Mouse (Mus musculus) cerebellum, postnatal 25 days (tissue): Measurements from ENCODE around the gene Ptprn.
"Not testable (repeated sequence)": the region's sequence is repeated elsewhere in the genome, so short reads cannot be mapped to it uniquely, and the experiment has no call there.

Experiments
- DNase-seq, 2 experiments: peaks; one replicate each; pipeline ENCODE4 v3.0.0; 2021; ENCODE audit warnings: mixed read lengths in 2 of 2

Ptprn gene

DNA sequence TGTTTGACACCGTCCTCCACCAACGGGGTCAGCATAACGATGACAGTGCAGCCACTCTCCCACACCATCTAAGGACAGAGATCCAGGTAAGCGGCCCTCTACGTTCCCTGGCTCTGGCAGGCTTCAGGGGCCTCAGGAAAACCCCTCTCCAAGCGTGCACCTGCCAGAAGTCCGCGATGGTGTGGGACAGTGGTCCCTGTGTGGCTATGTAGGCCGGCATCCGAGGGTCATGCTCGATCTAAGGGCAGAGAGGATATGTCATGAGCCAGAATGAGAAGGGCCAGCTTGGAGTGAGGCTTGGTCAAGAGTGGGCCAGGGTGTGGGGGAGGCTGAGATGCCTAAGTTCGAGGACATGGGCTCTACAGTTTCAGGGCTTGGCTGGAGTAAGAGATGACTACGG, 12.0 kb downstream of the Ptprn start:
- DNase-seq = no peak

DNA sequence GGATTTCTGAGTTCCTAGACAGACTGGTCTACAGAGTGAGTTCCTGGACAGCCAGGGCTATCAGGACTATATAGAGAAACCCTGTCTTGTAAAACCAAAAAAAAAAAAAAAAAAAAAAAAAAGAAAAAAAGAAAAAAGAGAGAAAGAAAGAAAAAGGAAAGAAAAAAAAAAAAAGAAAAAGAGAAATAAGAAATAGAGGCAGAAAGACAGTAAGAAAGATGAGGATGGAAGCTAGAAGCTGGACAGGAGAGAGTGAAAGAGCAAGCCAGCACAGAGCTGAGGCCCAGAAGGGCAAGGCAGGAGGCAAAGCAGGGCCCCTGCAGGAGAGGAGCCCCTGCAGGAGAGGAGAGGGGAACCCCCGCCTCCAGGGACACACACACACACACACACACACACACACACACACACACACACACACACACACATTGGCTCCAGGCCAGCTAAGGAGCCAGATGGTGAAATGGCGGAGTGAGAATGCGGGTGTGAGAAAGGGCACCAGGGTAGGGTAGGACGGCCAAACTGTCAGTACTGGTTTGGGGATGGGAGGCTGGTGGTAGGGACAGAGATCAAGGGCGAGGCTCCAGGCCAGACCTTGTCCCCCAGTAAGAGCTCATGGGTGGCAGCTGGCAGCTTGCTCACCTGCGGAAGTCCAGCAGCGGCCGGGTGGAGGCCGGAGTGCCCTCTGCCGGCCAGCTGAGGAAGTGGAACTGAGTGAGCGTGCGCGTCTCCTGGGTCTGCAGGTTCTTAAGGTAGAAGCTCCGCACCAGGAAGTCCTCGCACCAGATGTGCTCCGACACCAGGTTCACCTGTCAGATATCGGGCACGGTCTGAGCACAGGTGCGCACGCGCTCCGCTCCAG, 13.0 kb downstream of the Ptprn start:
- peak; percentile 92 to 93 for DNase-seq

DNA sequence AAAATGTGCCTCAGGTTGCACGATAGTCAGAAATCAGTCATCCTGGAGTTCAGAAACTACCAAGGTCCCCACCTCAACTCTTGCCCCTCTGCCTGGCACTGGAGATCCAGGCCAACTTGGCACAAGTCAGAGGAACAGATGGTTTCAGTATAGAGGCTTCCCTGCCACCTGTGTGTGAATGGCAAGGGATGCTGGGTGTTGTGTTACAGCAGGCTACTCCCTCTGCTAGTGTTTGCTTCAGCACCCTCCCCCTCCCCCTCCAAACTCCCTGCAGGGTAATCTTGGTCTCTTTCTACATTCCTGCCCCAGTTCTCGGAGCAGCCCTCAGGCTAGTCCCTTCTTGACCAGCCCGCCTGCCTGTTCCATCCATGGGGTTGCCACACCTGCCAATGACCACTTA, 13.8 kb downstream of the Ptprn start:
- peak; percentile 80 to 84 for DNase-seq

DNA sequence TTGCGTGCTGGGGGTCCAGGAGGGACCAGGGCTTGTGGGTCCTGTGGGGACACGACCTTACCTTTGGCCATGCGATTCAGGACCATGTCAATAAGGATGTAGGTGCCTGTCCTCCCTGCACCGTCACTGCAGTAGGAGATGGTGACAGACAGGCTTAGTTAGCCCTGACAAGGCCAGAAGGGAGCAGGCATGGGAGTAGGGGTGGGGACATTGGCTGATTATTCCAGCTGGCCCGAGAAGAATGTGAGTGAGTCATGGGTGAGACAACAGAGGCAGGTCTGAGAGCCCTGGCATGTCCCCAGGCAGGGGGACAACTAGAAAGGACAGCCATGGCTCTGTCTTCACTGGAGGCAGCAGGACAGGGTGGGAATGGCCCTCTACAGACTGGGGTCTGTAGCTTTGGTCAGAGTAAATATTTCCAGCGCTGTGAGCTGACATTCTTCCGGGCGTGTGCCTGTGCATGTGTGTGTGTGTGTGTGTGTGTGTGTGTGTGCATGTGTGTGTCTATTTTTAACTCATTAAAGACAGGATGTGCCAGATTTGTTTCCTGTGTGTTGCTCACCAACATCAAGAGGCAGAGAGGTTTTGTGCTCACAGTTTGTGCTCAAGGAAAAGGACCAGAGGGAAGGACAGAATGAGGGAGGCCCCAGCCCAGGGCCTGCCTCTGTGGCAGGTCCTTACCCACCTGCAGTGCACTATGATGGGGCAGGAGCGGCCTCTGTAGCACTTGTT, 16.1 kb downstream of the Ptprn start:
- peak; percentile 65 to 81 for DNase-seq

DNA sequence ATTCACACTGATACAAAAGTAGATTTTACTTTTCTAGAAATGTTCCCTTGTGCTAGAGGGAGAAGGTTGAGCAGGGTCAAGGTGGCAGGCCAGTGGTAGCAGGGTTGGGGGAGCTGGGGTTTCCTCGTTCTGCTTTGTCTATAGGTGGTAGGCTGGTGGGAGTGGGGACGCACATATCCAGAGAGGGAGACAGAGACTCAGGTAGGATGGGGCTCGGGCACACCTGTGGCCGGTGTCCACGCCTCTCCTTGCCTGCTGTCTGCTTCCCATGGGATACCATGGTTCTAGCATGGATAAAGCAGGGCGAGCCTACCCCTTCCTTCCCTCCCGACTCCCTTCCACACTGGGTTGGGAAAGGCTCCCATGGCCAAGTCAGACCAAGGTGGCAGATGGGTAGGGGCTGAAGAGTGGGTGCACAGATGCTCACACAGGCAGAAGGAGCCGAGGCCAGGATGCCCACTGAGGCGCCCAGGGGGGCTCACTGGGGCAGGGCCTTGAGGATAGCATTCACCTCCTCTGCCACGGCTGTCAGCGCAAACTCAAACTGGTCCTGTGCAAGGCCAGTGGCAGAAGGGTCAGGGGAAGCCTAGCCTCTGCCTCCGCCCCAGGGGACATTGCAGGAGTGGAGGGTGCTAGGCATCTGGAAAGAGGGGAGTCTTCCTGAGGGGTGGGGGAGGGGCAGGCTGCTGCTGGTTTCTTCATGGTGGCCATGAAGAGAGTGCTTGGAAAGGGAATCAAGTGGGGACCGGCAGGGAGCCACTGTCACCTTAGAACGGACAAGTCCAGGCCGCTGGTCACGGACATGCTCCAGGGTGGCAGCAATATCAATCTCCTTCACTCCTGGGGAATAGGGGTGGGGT, 17.0 kb downstream of the Ptprn start:
- peak; percentile 39 to 46 for DNase-seq

DNA sequence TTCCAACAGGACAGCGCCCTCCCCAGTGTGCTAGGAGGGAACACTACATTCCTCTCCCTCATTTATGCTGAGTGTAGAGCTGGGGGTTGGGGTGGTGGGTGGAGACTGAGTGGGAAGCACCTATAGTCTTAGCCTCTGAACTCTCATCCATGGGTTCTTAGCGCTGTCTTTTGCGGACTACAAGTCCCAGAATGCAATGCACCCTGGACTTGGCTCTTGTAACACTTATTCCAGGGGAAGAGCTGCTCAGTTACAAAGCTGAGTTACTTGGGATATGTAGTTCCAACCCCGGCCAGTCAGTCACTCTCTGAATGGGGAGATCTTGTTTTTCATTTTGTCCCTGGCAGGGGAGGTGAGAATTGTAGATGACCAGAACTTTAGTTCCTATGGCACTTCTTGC, 19.5 kb downstream of the Ptprn start:
- peak; percentile 58 to 67 for DNase-seq

DNA sequence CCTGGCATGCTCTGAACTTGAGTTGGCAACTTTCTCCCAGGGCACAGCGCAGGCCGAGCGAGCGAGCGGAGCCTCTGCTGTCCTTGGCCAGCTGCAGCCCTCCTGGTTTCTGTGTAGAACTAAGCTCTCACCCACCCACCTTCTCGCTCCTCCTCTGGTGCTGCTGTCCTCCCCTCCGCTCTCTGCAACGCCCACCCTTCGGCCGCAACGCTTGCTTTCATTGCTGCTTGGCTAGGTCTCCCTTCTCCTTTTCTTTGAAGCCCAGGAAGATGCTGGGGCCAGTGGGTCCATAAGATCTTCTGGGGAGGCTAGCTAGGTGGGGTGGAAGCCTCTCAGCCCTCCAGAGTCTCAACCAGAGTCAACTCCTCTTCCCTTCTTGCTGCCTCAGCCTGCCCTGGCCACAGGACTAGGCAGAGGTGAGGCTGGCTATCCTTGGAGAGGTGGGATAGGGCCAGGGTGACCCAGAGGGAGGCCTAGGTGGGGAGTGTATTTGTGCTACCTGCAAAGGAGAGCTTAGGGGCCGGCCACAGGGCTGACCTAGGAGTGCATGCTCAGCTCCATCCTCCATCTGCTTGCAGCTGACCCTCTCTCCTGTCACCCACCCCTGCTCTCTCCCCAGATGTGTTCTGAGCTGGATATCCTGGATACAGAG, 20.0 kb downstream of the Ptprn start:
- DNase-seq = no peak

DNA sequence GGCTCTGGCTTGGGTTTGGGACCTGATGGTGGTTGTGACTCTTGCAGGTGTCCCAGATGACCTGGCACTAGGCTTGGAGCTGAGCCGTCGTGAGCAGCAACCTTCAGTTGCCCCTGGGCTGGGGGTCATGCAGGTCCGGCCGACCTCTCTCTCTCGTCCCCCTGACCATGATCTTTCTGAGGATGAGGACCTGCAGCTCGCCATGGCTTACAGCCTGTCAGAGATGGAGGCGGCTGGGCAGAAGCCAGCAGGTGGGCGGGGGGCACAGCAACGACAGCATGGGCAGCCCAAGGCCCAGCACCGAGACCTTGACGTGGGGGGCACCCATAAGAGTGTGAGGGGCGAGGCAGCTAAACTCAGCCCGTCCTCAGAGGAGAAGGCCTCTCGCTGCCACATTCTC, 20.9 kb downstream of the Ptprn start:
- DNase-seq = no peak

DNA sequence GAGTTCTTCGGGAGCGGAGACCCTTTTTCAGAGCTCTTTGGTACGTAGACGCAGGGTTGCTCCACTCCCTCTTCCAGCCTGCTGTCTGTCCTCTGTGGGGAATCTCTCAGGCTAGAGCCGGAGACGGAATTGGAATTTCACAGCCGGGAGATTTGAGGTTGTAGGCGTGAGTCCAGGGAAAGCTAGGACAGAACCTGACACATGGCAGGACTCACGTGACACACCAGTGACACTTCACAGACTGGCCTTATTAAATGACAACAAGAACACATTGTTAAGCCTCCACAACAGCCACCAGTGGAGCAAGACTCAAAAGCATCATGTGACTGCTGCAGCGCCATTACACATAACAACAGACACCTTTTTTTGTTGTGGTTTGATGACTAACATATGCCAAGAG, 24.7 kb downstream of the Ptprn start:
- DNase-seq = peak; percentile 62 to 70

DNA sequence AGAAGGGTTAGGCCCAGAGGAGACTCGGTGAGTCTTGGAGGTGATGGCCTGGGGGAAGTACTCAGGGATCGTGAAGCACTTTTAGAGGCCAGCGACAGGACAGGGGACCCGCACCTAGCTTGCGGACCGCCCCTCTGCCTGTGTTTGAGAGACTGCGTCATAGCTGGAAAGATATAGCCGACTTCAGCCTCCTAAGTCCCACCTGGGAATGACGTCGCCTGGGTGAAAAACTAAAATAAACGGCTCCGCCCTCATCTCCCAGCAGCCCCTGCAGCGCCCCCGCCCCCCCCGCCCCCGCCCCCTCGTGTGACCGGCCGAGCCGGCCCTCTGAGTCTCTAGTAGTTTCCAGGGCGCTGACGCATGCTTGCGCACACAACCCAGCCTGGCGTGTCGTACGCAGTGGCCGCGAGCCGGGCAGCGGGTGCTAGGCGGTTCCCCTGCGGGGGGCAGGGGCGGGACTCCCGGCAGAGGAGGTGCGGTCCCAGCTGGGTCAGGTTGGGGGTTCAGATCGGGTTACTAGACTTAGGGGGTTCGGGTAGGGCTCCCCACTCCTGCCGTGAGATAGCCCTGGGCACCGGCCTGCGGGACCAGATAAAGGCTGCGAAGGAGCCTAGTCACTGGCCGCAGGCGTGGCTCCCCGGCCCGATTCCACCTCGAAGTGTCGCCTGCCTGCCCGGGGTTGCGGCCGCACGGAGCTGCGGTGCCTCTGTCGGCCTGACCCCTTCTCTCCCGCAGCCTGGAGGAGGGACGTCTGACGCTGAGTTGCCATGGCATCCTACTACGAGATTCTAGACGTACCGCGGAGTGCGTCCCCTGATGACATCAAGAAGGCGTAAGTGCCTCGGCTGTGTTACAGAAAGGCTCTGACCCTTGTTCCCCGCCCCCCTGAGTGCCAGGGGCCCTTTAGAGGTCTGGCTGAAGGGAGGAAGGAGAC, 27.9 kb downstream of the Ptprn start, which contains the start of gene Dnajb2:
Gene Dnajb2, plus strand, starts transcription at position 290 of the 934 bp plus-strand sequence.
- DNase-seq = peak; percentile 91 to 94

DNA sequence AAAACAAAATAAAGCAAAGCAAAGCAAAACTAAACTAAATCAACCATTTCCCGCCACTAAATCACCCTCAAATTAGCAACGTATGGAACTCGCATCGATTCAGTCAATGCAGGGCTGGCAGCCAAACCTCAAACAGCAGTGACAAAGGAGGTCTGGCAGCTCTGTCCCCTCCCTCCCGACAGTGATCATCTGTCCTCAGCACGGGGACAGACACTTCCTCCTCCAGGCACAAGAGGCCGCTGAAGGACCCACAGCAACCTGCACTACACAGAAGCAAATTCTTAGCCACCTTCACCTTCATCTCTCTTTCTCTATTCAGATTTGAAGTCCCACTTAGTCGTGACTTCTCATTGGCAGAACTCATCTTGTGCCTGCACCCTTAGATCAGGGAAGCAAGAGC, 29.7 kb downstream of the Ptprn start:
- peak; percentile 79 to 88 for DNase-seq

DNA sequence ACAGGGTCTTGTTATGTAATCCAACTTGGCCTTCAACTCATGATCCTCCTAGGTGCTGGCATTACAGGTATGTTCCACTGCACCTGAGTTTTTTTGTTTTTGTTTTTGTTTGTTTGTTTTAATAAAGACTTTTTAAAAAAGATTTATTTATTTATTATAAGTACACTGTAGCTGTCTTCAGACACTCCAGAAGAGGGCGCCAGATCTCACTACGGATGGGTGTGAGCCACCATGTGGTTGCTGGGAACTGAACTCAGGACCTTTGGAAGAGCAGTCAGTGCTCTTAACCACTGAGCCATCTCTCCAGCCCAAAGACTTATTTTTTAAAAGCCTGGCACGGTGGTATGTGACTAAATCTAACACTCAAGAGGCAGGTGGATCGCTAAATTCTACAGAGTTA, 31.8 kb downstream of the Ptprn start:
- not testable (repeated sequence) for DNase-seq

DNA sequence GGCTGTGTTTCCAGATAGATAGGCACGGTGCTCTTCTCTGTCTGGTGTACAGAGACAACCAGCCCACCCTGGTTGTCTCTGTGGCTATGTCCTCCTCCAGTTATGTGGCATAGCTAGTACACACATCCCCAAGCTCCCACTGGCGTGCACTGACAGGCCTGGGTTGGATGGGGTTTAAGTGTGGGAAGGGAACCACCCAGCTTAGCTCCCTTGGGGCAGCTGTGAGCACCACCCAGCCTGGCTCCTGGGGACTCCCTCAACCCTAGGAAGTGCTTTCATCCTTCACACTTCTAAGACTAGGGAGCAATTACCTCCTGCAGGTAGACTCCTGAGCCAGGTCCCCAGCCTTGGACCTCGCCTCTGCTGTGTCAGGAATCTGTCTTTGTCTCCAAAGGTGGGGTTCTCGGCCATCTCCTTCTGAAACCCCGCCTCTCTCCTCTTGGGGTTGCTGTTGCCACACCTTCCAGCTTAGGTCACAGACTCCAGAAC, 32.6 kb downstream of the Ptprn start, which contains the start of gene A630095N17Rik:
Gene A630095N17Rik, minus strand, starts transcription at position 439 of the 489 bp plus-strand sequence.
- no peak for DNase-seq

DNA sequence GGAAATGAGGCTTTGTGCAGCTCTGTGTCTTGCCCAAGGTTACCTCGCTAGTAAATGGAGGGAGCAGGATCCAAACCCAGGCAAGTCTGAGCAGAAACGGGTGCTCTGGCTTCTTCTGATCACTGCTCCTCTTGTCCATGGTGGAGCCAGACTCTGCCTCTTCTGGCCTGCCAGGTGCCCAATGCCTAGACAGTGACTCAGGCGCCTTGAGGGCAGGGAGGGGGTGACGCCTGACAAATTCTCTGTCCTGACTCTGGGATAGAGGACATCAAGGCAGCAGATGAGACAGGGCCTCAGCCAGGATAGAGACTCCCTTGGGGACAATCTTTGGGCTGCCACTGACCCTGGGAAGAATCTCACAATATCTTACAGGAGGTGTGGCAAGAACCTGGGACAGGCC, 33.1 kb downstream of the Ptprn start:
- no peak for DNase-seq

DNA sequence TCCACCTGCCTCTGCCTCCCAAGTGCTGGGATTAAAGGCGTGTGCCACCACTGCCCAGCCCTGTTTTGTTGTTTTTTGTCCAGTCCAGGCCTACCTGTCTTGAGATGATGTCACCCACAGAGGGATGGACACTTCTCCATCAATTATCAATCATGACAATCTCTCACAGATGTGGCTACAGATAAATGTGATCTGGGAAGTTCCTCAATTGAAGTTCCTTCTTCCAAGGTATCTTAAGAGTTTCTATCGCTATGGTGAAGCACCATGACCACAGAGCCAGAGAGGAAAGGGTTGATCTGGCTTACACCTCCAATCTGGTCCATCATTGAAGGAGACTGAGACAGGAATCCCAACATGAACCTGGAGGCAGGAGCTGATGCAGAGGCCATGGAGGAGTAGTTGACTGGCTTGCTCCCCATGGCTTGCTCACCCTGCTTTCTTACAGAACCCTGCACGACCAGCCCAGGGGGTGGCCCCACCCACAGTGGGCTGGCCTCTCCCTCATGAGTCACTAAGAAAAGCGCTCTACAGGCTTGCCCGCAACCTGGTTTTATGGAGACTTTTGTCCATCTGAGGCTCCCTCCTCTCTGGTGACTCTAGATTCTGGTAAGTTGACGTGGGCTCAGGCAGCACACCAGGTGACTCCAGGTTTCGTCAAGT, 33.8 kb downstream of the Ptprn start:
- DNase-seq = no peak

DNA sequence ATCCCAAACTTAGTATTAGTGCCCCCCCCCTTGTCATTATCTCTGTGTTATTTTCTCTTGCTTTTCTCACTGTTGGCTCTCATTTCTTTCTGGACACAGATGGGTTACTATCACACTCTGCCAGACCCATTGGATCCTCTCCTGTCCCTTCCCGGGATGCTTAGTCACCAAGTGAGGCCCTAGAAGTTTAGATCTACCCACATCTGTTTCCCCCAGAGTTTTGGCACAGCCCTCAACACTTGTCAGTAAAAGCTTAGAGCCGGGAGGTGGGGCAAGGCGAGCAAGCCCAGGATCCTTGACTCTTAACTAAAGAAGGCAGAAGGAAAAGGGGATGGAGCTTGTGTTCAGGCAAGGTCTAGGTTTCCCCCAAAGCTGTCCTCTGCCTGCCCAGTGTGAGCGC, 35.1 kb downstream of the Ptprn start:
- no peak for DNase-seq

DNA sequence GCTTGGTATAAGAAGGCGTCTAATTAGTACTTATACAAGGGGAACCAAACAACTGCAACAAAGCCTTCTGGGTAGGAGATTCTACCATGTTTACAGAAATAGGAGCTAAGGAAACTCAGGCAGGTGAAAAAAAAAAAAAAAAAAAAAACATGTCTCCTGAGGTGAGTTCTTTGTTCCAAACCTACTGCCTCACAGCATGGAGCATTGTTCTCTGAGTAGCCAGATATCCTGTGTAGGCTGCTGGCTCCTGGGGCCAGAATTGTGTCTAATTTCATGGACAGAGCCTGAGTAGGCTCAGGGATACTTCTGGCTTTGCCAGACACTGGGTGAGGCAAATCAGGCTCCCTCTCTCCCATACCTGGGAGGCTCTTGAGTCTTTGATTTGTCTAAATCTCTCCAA, 36.6 kb downstream of the Ptprn start:
- no peak for DNase-seq

DNA sequence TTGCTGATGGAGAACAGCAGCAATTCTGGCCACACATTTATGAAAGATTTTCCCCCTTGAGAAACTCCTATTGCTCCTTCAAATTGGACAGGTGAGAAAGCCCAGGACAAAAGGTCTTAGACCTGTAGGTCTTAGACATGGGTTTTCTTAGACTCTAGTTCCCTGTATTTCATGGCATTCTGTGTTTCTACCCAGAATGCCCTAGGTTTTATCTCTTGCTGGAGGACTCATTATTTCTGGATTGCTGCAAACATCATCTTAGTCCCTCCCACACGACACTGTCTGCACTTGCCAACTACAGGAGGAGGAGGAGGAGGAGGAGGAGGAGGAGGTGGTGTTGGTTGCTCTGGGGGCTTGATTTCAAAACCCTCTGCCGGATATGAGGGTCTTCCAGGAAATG, 38.2 kb downstream of the Ptprn start:
- no peak for DNase-seq

DNA sequence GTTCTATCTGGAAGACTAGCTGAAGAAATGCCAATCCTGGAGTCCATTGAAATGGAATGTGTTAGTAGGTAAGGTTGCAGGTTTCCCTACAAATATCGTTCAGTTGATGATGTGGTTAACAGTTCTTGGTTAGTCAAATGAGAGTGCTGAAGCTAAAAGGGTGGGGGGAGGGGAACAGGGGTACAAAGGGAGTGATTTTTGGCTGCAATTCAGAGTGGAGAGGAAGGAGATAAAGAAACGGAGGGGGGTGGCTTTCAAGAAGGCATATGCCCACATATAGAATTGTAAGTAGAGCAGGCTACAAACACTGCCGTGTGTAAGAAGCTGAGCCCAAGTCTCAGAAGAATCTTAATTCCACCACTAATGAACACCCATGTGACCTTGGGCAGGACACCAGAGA, 38.8 kb downstream of the Ptprn start:
- no peak for DNase-seq

DNA sequence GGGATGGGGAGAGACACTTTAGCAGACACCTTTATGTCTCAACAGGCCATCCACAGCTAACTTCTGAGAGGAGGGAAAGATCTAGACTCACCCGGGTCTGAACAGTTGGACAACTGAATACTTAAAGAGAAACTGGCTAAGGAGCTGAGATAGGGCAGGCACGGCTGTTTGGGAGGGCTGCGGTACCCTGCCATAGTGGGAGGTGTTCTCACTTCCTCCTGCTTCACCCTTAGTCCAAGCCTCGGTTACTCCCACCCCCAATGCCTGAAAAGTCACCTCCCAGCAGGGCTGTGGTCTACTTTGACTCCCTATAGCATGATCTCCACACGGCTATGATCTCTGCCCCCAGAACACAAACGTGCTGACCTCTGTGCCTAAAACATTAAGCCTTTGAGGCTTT, 40.8 kb downstream of the Ptprn start:
- no peak for DNase-seq

DNA sequence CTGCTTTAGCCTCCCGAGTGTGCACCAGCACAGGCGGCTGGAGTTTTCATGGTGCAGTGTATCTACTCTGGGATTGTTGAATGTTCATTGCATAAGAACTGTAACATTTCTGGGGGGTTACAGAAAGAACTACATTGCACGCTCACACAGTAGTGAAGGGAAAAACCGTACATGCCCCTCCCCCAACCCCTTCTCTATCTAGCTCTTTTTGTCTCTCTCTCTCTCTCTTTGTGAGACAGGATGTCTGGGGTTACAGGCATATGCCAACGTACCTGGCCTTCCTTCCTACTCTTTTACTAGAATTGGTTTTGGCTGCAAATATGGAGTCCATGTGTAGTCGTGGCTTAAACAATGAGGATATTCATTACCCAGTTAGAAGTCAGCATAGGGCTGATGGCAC, 41.4 kb downstream of the Ptprn start:
- DNase-seq = no peak
